Mouse (Mus musculus) embryonic stem cell, embryonic (primary cell): ENCODE measurements around the gene Lrrc28.

Experiments used
- CTCF ChIA-PET, 4 experiments: fragments of 300-600 bp in 2 of 4; fragments of 350-600 bp in 2 of 4; sonication (Branson Sonifier 250); formaldehyde crosslinking; loops; one replicate each; lab custom pipeline; 2022; ENCODE audit warnings: inconsistent platforms in 2 of 4; lab: Charles Lee
- POLR2A ChIA-PET, 4 experiments: fragments of 300-600 bp in 2 of 4; fragments of 350-600 bp in 2 of 4; sonication (Branson Sonifier 250); formaldehyde crosslinking; loops; one replicate each; lab custom pipeline; 2022; ENCODE audit warnings: antibody characterized with exemption in 4 of 4, inconsistent platforms in 1 of 4; lab: Charles Lee

The Lrrc28 gene

GRCm38 (mm10) chr7:67644833-67645680 is at the start of gene Lrrc28:
Gene Lrrc28 (minus strand): TSS chr7:67645268.
- POLR2A ChIA-PET: interaction anchor here (0.6 to 2.7 kb wide), 33 partner anchors 10 to 1217 kb away, joined by 3 to 36 read pairs (median 4); partner anchors contain the start of genes Aldh1a3 (in 1 of the 4), Igf1r (in 1 of the 4) and Synm (in 1 of the 4)
- CTCF ChIA-PET: interaction anchor here in 2 of 4 experiments (0.6 to 1.5 kb wide), 5 partner anchors 15 to 984 kb away, joined by 3 to 4 read pairs (median 4); no protein-coding TSS in a partner anchor

- POLR2A ChIA-PET: no interaction called here
- CTCF ChIA-PET: interaction anchor here in 2 of 4 experiments (1.2 to 1.8 kb wide), 3 partner anchors 20 to 66 kb away, joined by 3 to 7 read pairs (median 6); partner anchors contain the start of gene Synm (in 1 of the 2)
These were observed 47.9 kb upstream of the Lrrc28 start for GRCm38 (mm10) chr7:67692791-67693538.

GRCm38 (mm10) chr7:67692141-67692540 is 47.1 kb upstream of the Lrrc28 start:
- POLR2A ChIA-PET: interaction anchor here in 2 of 4 experiments (0.6 kb wide), 3 partner anchors 9 to 951 kb away, joined by 3 to 10 read pairs (median 6); no protein-coding TSS in a partner anchor
- CTCF ChIA-PET: interaction anchor here in 1 of 4 experiments (1.5 kb wide), 1 partner anchor 66 kb away, joined by 6 read pairs; no protein-coding TSS in a partner anchor

- ChIA-PET POLR2A (no interaction called here), CTCF (interaction anchor here in 1 of 4 experiments (1.5 kb wide), 1 partner anchor 19 kb away, joined by 4 read pairs; no protein-coding TSS in a partner anchor)
These were observed 46.0 kb upstream of the Lrrc28 start for GRCm38 (mm10) chr7:67691036-67691435.

GRCm38 (mm10) chr7:67689793-67690192 is 44.7 kb upstream of the Lrrc28 start:
- ChIA-PET CTCF (interaction anchor here in 2 of 4 experiments (0.9 to 1.5 kb wide), 2 partner anchors 17 kb away, joined by 3 to 4 read pairs; no protein-coding TSS in a partner anchor), POLR2A (no interaction called here)

GRCm38 (mm10) chr7:67688281-67688680 is 43.2 kb upstream of the Lrrc28 start:
- POLR2A ChIA-PET: interaction anchor here in 1 of 4 experiments (1.2 kb wide), 1 partner anchor 16 kb away, joined by 3 read pairs; no protein-coding TSS in a partner anchor
- CTCF ChIA-PET: no interaction called here

GRCm38 (mm10) chr7:67686545-67686944 is 41.5 kb upstream of the Lrrc28 start:
- POLR2A ChIA-PET: interaction anchor here in 1 of 4 experiments (1.1 to 1.6 kb wide), 6 partner anchors 11 to 43 kb away, joined by 3 to 5 read pairs (median 3); partner anchors contain the start of gene Lrrc28
- CTCF ChIA-PET: interaction anchor here in 3 of 4 experiments (0.6 to 1.1 kb wide), 3 partner anchors 14 to 533 kb away, joined by 3 read pairs; no protein-coding TSS in a partner anchor

- ChIA-PET CTCF (interaction anchor here (0.6 to 2.5 kb wide), 7 partner anchors 11 to 121 kb away, joined by 3 to 10 read pairs (median 4); partner anchors contain the start of gene Synm (in 2 of the 4)), POLR2A (interaction anchor here in 3 of 4 experiments (0.6 to 1.6 kb wide), 5 partner anchors 9 to 425 kb away, joined by 3 to 10 read pairs (median 4); partner anchors contain the start of gene Synm (in 2 of the 3))
These were observed 37.9 kb upstream of the Lrrc28 start for GRCm38 (mm10) chr7:67683006-67683405.

- ChIA-PET CTCF (interaction anchor here in 1 of 4 experiments (0.7 to 2.5 kb wide), 2 partner anchors 9 to 78 kb away, joined by 3 to 10 read pairs; partner anchors contain the start of gene Synm), POLR2A (interaction anchor here in 1 of 4 experiments (1.7 kb wide), 1 partner anchor 381 kb away, joined by 3 read pairs; no protein-coding TSS in a partner anchor)
These were observed 36.0 kb upstream of the Lrrc28 start for GRCm38 (mm10) chr7:67681078-67681477.

GRCm38 (mm10) chr7:67678878-67679499 is 33.9 kb upstream of the Lrrc28 start:
- CTCF ChIA-PET: interaction anchor here in 3 of 4 experiments (0.7 to 1.0 kb wide), 3 partner anchors 80 to 450 kb away, joined by 3 to 4 read pairs (median 3); partner anchors contain the start of gene Synm (in 1 of the 3)
- POLR2A ChIA-PET: interaction anchor here in 2 of 4 experiments (0.6 to 1.3 kb wide), 3 partner anchors 12 to 80 kb away, joined by 3 to 5 read pairs (median 4); partner anchors contain the start of gene Synm (in 1 of the 2)

GRCm38 (mm10) chr7:67673656-67674055 is 28.6 kb upstream of the Lrrc28 start:
- ChIA-PET POLR2A (interaction anchor here in 2 of 4 experiments (1.1 to 1.8 kb wide), 3 partner anchors 10 to 86 kb away, joined by 3 to 17 read pairs (median 9); partner anchors contain the start of gene Synm (in 2 of the 2)), CTCF (interaction anchor here in 3 of 4 experiments (0.7 to 3.1 kb wide), 6 partner anchors 16 to 474 kb away, joined by 3 to 59 read pairs (median 12); partner anchors contain the start of gene Synm (in 3 of the 3))

GRCm38 (mm10) chr7:67672650-67673049 is 27.6 kb upstream of the Lrrc28 start:
- ChIA-PET POLR2A (interaction anchor here (0.5 to 1.8 kb wide), 11 partner anchors 8 to 281 kb away, joined by 3 to 17 read pairs (median 3); partner anchors contain the start of genes Synm (in 3 of the 4) and Ttc23 (in 1 of the 4)), CTCF (interaction anchor here (0.6 to 3.1 kb wide), 32 partner anchors 9 to 1245 kb away, joined by 3 to 59 read pairs (median 4); partner anchors contain the start of genes Synm (in 4 of the 4), Aldh1a3 (in 1 of the 4), Lrrc28 (in 1 of the 4) and Ttc23 (in 1 of the 4))

- POLR2A ChIA-PET: interaction anchor here in 1 of 4 experiments (0.5 kb wide), 1 partner anchor 32 kb away, joined by 3 read pairs; no protein-coding TSS in a partner anchor
- CTCF ChIA-PET: interaction anchor here in 3 of 4 experiments (0.6 to 2.0 kb wide), 6 partner anchors 12 to 161 kb away, joined by 3 to 11 read pairs (median 4); partner anchors contain the start of gene Synm (in 2 of the 3)
These were observed 25.9 kb upstream of the Lrrc28 start for GRCm38 (mm10) chr7:67670965-67671364.

- CTCF ChIA-PET: interaction anchor here in 3 of 4 experiments (0.6 to 1.7 kb wide), 6 partner anchors 8 to 124 kb away, joined by 3 to 6 read pairs (median 4); partner anchors contain the start of gene Synm (in 2 of the 3)
- POLR2A ChIA-PET: interaction anchor here in 3 of 4 experiments (0.6 to 4.4 kb wide), 15 partner anchors 8 to 478 kb away, joined by 3 to 14 read pairs (median 4); partner anchors contain the start of genes Lrrc28 (in 2 of the 3) and Ttc23 (in 1 of the 3)
These were observed 19.1 kb upstream of the Lrrc28 start for GRCm38 (mm10) chr7:67663981-67664694.

GRCm38 (mm10) chr7:67662424-67662823 is 17.4 kb upstream of the Lrrc28 start:
- POLR2A ChIA-PET: interaction anchor here in 3 of 4 experiments (0.7 to 4.4 kb wide), 12 partner anchors 8 to 97 kb away, joined by 3 to 14 read pairs (median 4); partner anchors contain the start of genes Lrrc28 (in 2 of the 3), Ttc23 (in 2 of the 3) and Synm (in 1 of the 3)
- CTCF ChIA-PET: interaction anchor here in 2 of 4 experiments (1.4 to 1.7 kb wide), 3 partner anchors 10 to 97 kb away, joined by 4 to 6 read pairs (median 4); partner anchors contain the start of gene Synm (in 1 of the 2)
